Mouse (Mus musculus) layer of hippocampus, postnatal 14 days (tissue): ENCODE measurements around the gene 4932438H23Rik. TPM values are rescaled to one million over a fixed set of nuclear protein-coding genes. Genes with fewer than 3 reads are reported as not detected.

Source experiments
- DNase-seq, 2 experiments: peaks; one replicate each; pipeline ENCODE4 v3.0.0; 2021 to 2022; ENCODE audit warnings: low spot score in 2 of 2, mixed read lengths in 1 of 2
- long read RNA-seq, 2 experiments: library from polyadenylated mRNA; stranded (forward); transcript quantifications; one replicate each; pipeline ENCODE4 v2.0.0; 2021
- total RNA-seq, 2 experiments: library from RNA; stranded (reverse); gene quantifications; 2 replicates each; pipeline ENCODE4 v1.2.3; 2021

4932438H23Rik gene
- 1 to 10 TPM; 1.8 to 2.0 TPM for total RNA-seq
- long read RNA-seq, experiment 1, result 0 reads
- long read RNA-seq, experiment 2, partial matches to known transcripts, result 1 of 5 reads
- long read RNA-seq, experiment 2, other reads (novel, unspliced or antisense), result 2 of 5 reads

GRCm38 (mm10) chr16:91095022-91095421 is at the start of gene 4932438H23Rik:
Gene 4932438H23Rik, minus strand, starts transcription at chr16:91095122.
- DNase-seq, result no peak

GRCm38 (mm10) chr16:91140991-91141630 is 46.2 kb upstream of the 4932438H23Rik start:
- DNase-seq, result no peak

- DNase-seq, result peak; percentile 11 to 47
These were observed 45.5 kb upstream of the 4932438H23Rik start for GRCm38 (mm10) chr16:91140457-91140856.

GRCm38 (mm10) chr16:91140056-91140455 is 45.1 kb upstream of the 4932438H23Rik start:
- DNase-seq, result no peak

GRCm38 (mm10) chr16:91139481-91139880 is 44.6 kb upstream of the 4932438H23Rik start:
- peak in 1 of 2 experiments; percentile 7 for DNase-seq

GRCm38 (mm10) chr16:91138736-91139135 is 43.8 kb upstream of the 4932438H23Rik start:
- DNase-seq, result no peak

- DNase-seq, result no peak
These were observed 43.2 kb upstream of the 4932438H23Rik start for GRCm38 (mm10) chr16:91138151-91138550.

GRCm38 (mm10) chr16:91136607-91137006 is 41.7 kb upstream of the 4932438H23Rik start:
- no peak for DNase-seq

- no peak for DNase-seq
These were observed 35.0 kb upstream of the 4932438H23Rik start for GRCm38 (mm10) chr16:91129916-91130315.

GRCm38 (mm10) chr16:91128431-91128830 is 33.5 kb upstream of the 4932438H23Rik start:
- no peak for DNase-seq

- no peak for DNase-seq
These were observed 32.0 kb upstream of the 4932438H23Rik start for GRCm38 (mm10) chr16:91126734-91127524.

- DNase-seq, result no peak
These were observed 29.3 kb upstream of the 4932438H23Rik start for GRCm38 (mm10) chr16:91124256-91124655.

- DNase-seq, result no peak
These were observed 28.9 kb upstream of the 4932438H23Rik start for GRCm38 (mm10) chr16:91123821-91124220.

GRCm38 (mm10) chr16:91119879-91120278 is 25.0 kb upstream of the 4932438H23Rik start:
- DNase-seq, result no peak

- DNase-seq, result no peak
These were observed 21.8 kb upstream of the 4932438H23Rik start for GRCm38 (mm10) chr16:91116696-91117095.

GRCm38 (mm10) chr16:91116006-91116405 is 21.1 kb upstream of the 4932438H23Rik start:
- DNase-seq, result no peak

- DNase-seq, result no peak
These were observed 16.1 kb upstream of the 4932438H23Rik start for GRCm38 (mm10) chr16:91110999-91111535.

GRCm38 (mm10) chr16:91107608-91108007 is 12.7 kb upstream of the 4932438H23Rik start:
- DNase-seq, result no peak

- DNase-seq, result no peak
These were observed 10.6 kb upstream of the 4932438H23Rik start for GRCm38 (mm10) chr16:91105481-91106051.

- DNase-seq, result no peak
These were observed 10.0 kb upstream of the 4932438H23Rik start for GRCm38 (mm10) chr16:91104821-91105480.

- DNase-seq, result no peak
These were observed 8.5 kb upstream of the 4932438H23Rik start for GRCm38 (mm10) chr16:91103386-91103785.
